Mouse (Mus musculus) testis, adult 2 months (tissue): Measurements from ENCODE around the gene Slc26a9. TPM values are rescaled to one million over a fixed set of nuclear protein-coding genes. Genes with fewer than 3 reads are reported as not detected.

Experiments
- H3K27ac ChIP-seq: fragments of 200-500 bp; 2 replicates; pipeline ENCODE4 v1.5.1; 2012; ENCODE audit warnings: low read depth, low read length; ENCODE audit not compliant: control insufficient read depth, insufficient read depth
- H3K27me3 ChIP-seq: fragments of 200-500 bp; 2 replicates; pipeline ENCODE4 v1.6.1; 2012; ENCODE audit warnings: mild to moderate bottlenecking, low read length, moderate library complexity; ENCODE audit not compliant: control insufficient read depth, insufficient read depth
- H3K36me3 ChIP-seq: fragments of 200-500 bp; 2 replicates; pipeline ENCODE4 v1.6.1; 2012; ENCODE audit warnings: mild to moderate bottlenecking, low read length; ENCODE audit not compliant: control insufficient read depth, insufficient read depth
- H3K4me1 ChIP-seq: fragments of 200-500 bp; 2 replicates; pipeline ENCODE4 v1.6.1; 2012; ENCODE audit warnings: low read length; ENCODE audit not compliant: control insufficient read depth, insufficient read depth
- H3K4me3 ChIP-seq: fragments of 200-500 bp; 2 replicates; pipeline ENCODE4 v1.5.1; 2012; ENCODE audit warnings: low read depth, mild to moderate bottlenecking, low read length, moderate library complexity, mixed read lengths; ENCODE audit not compliant: control insufficient read depth
- CTCF ChIP-seq: fragments of 200-500 bp; IDR thresholded peaks from 2 replicates; pipeline ENCODE4 v1.5.1; 2012; ENCODE audit warnings: low read depth, mild to moderate bottlenecking, inconsistent platforms, low read length, moderate library complexity; ENCODE audit not compliant: control insufficient read depth, insufficient read depth, insufficient replicate concordance
- POLR2A ChIP-seq: fragments of 200-500 bp; IDR thresholded peaks from 2 replicates; pipeline ENCODE4 v1.6.1; 2012; ENCODE audit warnings: low read depth, mild to moderate bottlenecking, inconsistent platforms, low read length, moderate library complexity; ENCODE audit not compliant: control insufficient read depth
- polyA plus RNA-seq: library from polyadenylated mRNA; depleted of rRNA; stranded (reverse); fragments of >200 nt; gene quantifications from 2 replicates; pipeline ENCODE4 v1.2.3, GENCODE M21; 2012

The Slc26a9 gene
- polyA plus RNA-seq, 1 experiment, result 0.32 TPM

DNA sequence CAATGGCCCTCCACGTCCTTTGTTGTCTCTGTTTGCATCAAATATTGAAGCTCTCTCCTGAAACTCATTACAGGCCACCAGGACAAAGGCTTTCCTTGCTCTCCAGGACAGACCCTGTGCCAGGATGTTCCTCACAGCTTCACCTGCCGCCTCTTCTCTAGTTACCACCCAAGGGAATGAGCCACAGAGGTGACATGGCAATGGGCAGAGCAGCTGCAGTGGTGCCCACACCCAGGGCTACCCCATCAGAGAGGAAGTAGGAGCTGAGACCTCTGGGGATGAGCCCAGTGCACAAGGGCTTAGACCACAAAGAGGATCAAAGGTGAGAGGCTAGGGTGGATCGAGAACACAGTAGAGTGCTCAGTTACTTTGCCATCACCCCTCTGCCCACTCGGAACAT is 20.3 kb upstream of the Slc26a9 start:
- H3K4me3 ChIP-seq, result no peak overlapping the region
- no peaks in the 10 kb centered on the region for H3K4me1 ChIP-seq
- no peaks in the 10 kb centered on the region for H3K27me3 ChIP-seq
- TF ChIP-seq CTCF, result no peak
- no peak for TF ChIP-seq POLR2A
- no peak overlapping the region for H3K27ac ChIP-seq
- no peaks in the 10 kb centered on the region for H3K36me3 ChIP-seq

DNA sequence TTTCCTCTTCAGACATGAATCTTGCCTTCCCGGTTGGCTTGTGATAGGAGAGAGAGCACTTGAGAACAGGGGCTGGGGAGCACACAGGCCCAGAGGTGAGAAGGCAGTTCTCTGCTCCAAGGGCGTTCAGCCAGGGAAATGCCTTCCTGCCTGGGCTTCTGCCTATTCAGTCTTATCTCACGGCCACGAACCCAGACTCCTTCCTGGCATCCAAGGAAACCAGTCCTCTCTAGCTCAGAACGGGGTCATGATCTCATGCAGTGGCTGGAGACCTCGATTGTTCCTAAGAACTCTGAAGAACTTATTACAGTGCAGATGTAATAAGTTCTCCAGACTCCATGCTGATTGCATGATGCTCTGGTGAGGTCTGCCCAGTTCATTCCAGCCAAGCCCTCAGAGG is 17.2 kb upstream of the Slc26a9 start:
- no peak overlapping the region for H3K4me3 ChIP-seq
- H3K27ac ChIP-seq, result no peak overlapping the region
- no peaks in the 10 kb centered on the region for H3K4me1 ChIP-seq
- no peaks in the 10 kb centered on the region for H3K27me3 ChIP-seq
- no peaks in the 10 kb centered on the region for H3K36me3 ChIP-seq
- no peak for TF ChIP-seq POLR2A
- TF ChIP-seq CTCF, result no peak

DNA sequence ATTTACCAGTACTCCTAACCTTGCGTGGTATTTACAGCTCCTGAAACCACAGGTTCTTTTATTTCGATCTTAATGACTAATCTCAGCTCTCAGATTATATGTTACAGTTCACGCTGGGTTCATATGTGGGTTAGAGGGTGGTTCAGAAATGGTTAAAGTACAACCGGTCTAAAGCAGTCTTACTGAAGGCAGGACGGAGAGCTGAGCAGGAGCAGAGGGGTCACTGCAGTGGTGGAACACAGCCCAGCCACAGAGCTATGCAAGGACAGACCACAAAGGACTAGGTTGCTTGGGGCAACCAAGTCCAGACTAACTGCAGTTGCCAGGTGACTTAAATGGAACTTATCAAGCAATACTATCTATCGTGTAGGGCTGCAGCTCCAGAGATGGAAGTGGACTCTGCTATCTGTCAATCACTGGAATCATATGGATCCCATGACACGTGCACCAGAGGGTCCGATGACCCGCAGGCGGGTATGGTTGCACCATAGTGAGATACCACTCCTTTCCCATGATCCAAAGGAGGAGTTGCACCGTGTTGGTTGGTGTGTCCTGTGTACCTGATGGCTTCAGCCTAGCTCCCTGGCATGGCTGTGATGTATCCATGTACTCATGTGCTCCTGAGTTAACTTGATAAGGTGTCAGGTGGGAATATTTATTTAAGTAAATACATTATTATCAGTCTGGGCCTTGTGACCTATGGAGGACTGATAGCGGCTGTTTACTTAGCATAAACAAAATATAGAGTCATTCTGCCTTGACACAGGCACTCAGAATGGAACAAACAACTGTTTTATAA is 13.0 kb upstream of the Slc26a9 start:
- Histone ChIP-seq H3K36me3 (no peaks in the 10 kb centered on the region), H3K4me1 (no peaks in the 10 kb centered on the region), H3K4me3 (no peak overlapping the region), H3K27ac (no peak overlapping the region), H3K27me3 (no peaks in the 10 kb centered on the region)
- TF ChIP-seq POLR2A, result no peak
- TF ChIP-seq CTCF, result no peak

DNA sequence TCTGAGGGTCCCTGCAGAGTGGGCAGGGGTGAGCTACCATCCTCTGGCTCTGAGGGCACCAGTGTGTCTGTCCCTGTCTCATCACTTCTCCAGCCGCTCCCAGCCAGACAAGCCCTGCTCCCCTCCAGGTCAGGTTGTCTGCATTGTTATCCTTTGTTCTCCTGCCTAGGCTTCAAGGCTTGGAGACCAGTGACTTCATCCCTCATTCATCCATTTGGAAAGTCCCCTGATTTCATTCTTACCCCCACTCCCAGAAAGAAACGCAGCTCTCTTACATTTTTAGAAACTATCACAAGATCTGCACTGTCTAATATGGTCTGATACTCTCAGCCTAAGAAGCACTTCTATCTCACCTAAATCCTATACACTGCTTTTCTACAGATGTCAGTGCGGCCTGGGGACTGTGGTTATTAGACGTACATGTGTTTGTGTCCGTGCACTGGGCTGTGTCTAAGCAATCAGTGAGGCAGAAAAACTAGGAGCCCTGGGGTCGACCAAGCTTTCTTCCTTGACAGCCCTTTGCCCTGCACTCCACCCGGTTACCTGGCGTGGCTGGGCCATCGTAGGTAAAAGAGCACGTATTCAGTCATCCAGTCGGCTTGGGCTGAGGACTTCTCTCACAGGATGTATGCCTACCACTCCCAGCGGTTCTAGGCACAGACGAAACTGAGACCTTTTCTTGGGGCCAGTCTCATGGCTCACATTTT is 10.2 kb upstream of the Slc26a9 start:
- Histone ChIP-seq H3K36me3 (no peaks in the 10 kb centered on the region), H3K27ac (no peak overlapping the region), H3K27me3 (no peaks in the 10 kb centered on the region), H3K4me3 (no peak overlapping the region), H3K4me1 (no peaks in the 10 kb centered on the region)
- TF ChIP-seq CTCF (no peak), POLR2A (no peak)

DNA sequence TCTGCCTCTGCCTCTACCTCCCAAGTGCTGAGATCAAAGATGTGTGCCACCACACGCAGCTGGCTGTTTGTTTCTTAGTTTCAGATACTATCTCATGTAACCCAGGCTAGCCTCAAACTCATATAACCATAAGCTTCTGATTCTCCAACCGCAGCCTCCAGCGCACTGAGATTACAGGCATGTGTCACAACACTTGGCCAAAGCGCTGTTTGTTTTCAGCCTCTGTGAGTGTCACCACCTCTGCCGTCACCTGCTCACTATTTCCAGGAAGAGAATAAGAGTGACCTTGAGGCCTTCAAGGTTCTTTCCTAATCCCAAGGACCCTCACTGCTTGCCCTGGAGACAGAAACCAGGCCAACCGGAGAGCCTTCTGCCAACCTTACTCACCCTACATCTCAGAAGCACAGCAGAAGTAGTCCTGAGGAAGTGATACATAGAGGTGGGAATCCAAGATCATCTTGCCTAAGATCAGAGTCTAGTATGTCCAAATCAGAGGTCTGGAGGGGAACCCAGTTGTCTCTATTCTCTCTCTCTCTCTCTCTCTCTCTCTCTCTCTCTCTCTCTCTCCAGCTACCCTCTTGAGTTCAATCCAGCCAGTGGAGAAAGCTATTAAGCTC is 9.1 kb upstream of the Slc26a9 start:
- no peak for TF ChIP-seq CTCF
- no peak for TF ChIP-seq POLR2A
- Histone ChIP-seq H3K4me1 (no peaks in the 10 kb centered on the region), H3K27me3 (no peaks in the 10 kb centered on the region), H3K4me3 (no peak overlapping the region), H3K27ac (no peak overlapping the region), H3K36me3 (no peaks in the 10 kb centered on the region)

DNA sequence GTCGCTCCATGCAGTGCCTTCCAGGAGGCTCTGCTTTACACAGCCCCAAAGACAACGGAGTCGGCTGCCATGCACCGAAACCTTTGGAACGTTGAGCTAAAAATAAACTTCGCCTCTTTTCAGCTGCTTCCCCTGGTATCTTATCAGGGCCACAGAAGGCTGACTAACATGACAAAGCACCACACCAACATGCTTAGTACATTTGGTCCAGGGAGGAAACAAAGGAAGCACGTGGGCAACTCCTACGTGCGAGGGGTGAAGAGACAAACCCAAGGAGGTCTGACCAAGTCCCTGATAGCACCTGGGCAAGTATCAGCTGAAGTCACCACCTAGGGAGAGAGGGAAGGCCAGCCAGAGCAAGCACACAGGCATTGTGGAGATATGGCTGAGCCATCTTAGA is 7.3 kb upstream of the Slc26a9 start:
- H3K4me1 ChIP-seq, result no peaks in the 10 kb centered on the region
- no peaks in the 10 kb centered on the region for H3K36me3 ChIP-seq
- no peak overlapping the region for H3K4me3 ChIP-seq
- no peaks in the 10 kb centered on the region for H3K27me3 ChIP-seq
- no peak overlapping the region for H3K27ac ChIP-seq
- no peak for TF ChIP-seq CTCF
- TF ChIP-seq POLR2A, result no peak

DNA sequence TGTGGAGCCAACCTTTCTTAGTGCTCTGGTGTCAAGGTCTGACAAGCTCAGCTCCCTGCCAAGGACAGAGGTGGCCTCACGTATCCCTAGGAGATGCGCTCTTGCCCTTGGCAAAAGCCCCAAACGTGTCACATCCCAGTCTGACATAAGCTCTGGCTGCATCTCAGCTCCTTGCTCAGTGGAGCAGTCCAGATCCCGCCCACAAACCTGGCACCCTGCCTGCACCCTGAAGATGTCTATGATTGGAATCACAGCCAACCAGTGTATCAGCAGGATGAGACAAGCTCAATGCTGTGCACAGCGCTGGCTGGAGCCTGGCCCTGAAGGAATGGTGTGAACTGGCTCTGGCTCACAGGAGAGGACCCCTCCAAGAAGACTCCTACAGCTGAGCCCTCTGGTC is 6.6 kb upstream of the Slc26a9 start:
- TF ChIP-seq CTCF (no peak), POLR2A (no peak)

More for the DNA sequence above, 6.6 kb upstream of the Slc26a9 start:
- Histone ChIP-seq H3K4me1 (no peaks in the 10 kb centered on the region), H3K27me3 (no peaks in the 10 kb centered on the region), H3K4me3 (no peak overlapping the region), H3K36me3 (no peaks in the 10 kb centered on the region), H3K27ac (no peak overlapping the region)
